Mouse (Mus musculus) heart, postnatal 4 days (tissue): Measurements from ENCODE around the gene Slc26a6. TPM values are rescaled to one million over a fixed set of nuclear protein-coding genes. Genes with fewer than 3 reads are reported as not detected.

Experiments
- DNase-seq: peaks from one replicate; pipeline ENCODE4 v3.0.0; 2021
- total RNA-seq, 2 experiments: library from RNA; stranded (reverse); gene quantifications; 2 replicates each; pipeline ENCODE4 v1.2.3; 2021

Slc26a6 gene
- total RNA-seq, 2 experiments from 2014 or later, result 8.4 to 10.1 TPM

GRCm38 (mm10) chr9:108847374-108847773 is 5.7 kb upstream of the Slc26a6 start:
- no peak for DNase-seq

DNA sequence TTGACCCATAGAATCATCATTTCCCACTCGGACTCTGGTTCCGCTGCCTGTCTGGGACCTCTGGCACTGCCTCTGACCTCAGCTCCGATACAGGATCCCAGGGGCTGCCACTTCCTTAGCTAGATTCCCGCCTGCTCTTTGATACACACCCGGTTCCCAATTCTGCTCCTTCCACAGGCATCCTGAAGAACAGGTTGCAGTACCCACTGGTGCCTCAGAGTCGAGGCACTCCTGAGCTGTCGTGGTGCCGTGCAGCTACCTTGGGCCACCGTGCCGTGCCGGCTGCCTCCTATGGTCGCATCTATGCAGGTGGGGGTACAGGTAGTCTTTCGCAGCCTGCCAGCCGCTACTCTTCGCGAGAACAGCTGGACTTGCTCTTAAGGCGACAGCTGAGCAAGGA is 4.7 kb upstream of the Slc26a6 start:
- DNase-seq, result no peak

- DNase-seq, result peak; percentile 93
These were observed 655 bp downstream of the Slc26a6 start for GRCm38 (mm10) chr9:108853635-108854240.

DNA sequence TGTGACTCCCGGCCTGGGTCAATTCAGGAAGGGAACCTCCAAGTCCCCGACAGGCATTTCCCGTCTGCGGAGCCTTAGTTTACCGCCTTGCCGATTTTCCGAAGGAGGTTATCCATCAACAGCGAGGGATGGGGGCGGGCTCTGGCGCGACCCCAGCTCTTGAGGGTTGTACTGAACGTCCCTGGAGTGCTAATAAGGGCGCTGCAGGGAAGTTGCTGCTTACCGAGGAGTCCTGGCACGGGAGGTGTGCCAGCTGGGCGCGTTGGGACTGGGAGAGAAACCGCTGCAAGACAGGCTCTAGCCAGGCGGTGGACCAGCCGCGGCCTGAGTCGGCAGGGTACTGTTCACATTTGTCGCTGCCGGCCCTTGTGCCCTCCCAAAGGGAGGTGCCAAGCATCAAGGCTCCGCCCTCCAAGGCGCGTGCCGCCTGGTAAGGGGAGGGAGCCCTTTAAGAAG is 1.2 kb downstream of the Slc26a6 start:
- peak; percentile 84 for DNase-seq

GRCm38 (mm10) chr9:108855335-108855734 is 2.3 kb downstream of the Slc26a6 start:
- peak; percentile 39 for DNase-seq

DNA sequence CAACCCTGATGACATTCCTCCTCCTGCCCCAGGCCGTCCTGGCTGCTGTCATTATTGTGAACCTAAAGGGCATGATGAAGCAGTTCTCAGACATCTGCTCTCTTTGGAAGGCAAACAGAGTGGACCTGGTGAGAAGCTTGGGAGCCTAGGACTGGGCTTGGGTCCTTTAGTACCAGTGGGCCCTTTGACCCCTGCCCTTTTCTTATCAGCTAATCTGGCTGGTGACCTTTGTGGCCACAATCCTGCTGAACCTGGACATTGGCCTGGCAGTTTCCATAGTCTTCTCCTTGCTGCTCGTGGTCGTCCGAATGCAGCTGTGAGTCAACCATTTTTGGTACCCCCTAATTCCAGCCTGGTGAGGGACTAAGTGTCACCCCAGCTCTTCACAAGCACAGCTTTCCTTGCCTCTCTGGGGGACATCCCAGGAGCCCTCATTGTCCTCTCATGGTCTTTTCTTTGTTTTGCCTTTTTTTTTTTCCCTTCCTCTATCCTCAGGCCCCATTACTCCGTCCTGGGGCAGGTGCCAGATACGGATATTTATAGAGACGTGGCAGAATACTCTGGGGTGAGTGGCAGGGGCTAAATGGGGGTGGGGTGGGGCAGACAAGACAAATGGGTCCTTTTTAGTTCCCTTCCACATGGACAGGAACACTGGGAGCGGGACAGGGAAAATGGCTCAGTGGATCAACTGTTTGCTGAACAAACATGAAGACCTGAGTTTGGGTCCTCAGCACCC is 5.9 kb downstream of the Slc26a6 start:
- DNase-seq, result peak; percentile 48

DNA sequence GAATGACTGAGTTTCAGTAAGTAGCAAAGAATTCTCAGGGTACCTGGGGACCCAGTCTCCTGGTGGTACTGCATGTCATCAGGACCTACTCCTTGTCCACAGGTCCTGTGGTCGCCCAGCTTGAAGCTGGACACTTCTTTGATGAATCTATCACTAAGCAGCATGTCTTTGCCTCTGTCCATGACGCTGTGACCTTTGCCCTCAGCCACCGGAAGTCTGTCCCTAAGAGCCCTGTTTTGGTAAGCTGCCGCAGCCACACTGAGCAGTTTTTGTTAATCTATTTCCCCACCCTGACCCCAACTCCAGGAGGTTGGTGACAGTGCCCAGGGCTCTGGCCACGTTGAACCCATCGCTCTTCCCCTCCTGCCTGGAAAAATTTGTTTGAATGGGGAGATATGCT is 59.2 kb downstream of the Slc26a6 start:
- no peak for DNase-seq

DNA sequence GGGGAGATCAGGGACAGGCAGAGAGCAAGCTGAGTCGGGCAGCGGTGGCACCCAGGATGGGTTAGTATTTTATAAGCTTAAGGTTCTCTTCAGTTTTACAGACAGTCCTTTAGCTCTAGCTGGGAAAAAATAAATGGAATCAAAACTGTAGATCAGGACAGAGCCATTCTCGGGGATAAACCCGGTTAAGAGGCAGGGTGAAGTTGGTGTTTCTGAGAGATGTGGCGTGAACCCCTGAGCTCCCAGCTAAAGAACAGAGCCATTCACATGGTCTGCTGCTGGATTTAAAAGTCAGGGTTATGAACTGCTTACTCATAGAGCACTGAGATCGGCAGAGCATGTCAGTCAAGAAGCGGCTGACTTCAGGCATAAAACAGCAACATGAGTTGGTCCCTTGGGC is 60.1 kb downstream of the Slc26a6 start:
- DNase-seq, result no peak

- no peak for DNase-seq
These were observed 60.5 kb downstream of the Slc26a6 start for GRCm38 (mm10) chr9:108913621-108914020.

DNA sequence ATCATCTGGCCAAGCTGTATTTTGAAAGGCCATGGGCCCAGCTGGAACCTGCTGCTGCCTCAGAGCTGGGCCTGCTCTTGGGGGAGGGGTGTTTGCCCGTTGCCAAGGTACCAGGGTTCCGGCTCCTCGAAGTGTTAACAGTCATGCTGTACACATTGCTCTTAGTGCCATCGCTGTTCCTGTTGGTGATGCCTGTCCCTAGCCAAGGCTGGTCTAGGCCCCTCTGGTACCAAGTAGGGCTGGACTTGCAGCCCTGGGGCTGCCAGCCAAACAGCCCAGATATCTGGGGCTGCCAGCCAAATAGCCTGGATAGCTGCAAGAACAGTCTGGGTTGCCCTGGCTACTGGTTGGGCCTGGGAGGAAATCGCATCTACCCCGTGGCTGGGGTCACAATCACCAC is 61.4 kb downstream of the Slc26a6 start, which contains the start of gene Tmem89:
Gene Tmem89 (plus strand): TSS at position 129 of the 400 bp plus-strand sequence.
- peak; percentile 48 for DNase-seq

GRCm38 (mm10) chr9:108925897-108926296 is 72.8 kb downstream of the Slc26a6 start:
- DNase-seq, result no peak

GRCm38 (mm10) chr9:108928424-108928823 is 75.3 kb downstream of the Slc26a6 start:
- no peak for DNase-seq

DNA sequence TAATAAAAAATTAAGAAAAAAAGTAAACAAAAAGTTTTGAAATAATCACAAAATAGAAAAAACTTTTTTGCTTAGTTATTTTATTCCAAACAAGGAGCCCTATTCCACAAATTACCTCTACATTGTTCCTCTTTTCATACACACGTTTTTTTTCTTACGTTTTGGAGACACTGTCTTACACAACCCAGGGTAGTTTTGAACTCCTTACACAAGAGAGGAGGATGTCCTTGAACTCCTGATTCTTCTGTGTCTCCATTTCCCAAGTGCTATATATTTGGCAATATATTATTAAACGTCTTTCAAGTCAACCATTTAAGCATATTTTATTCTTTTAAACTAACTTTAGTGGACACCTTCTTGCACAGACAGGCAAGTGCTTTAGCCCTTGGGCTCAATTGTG is 82.9 kb downstream of the Slc26a6 start:
- no peak for DNase-seq

DNA sequence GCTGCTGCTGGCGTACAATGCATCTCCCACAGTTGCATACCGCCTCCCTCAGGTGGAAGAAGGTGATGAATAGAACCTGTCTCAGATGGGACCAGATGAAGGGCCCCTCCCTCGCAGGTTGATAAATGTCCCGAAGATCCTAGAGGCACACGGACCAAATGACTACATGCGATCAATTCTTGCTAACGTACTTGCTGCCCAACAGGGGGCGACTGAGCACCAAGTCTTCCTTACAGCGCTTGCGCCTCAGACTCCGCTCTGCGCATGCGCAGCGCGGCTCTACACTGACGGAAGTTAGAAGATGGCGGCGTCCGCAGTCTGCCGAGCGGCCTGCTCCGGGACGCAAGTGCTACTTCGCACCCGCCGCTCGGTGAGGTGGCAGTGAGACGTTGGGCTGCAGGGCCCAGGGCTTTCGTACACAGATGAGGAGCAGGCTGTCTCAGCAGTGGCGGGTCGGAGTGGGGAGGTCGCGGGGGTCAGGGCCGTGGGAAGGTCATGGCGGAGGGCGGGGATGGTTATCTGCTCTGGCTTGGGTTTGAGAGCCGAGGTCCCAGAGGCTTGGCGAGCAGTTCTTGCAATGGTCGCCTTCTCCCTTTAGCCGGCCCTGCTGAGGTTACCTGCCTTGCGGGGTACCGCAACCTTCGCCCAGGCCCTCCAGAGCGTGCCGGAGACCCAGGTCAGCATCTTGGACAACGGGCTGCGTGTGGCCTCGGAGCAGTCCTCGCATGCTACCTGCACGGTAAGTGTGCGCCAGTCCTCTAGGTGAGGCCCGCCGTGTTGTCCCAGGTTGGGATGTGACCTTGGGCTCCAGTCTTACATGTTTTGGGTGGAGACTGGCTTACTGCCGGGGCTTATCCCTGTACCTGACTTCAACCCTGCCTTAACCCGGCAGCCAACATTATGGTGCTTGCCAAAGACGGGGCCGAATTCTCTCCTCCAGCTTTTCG is 83.6 kb downstream of the Slc26a6 start, which contains the start of gene Uqcrc1:
Gene Uqcrc1 (plus strand): TSS at position 216 of the 947 bp plus-strand sequence.
- DNase-seq, result peak; percentile 97

DNA sequence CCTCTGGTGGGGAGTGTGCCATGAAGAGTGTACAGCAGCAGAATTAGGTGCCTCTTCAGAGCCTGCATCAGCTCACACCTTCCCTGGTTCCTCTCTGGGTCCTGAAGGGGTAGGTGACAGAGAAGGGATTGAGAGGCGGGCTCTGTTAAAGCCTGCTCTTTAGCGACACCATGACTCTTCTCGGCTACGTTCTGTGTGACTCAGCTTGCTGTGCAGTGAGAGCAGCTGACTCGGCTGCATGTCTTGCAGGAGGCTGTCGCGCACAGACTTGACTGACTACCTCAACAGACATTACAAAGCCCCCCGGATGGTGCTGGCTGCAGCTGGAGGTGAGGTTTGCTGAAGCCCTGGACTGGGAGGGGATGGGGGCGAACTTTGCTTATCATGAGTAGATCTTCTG is 92.0 kb downstream of the Slc26a6 start:
- no peak for DNase-seq

DNA sequence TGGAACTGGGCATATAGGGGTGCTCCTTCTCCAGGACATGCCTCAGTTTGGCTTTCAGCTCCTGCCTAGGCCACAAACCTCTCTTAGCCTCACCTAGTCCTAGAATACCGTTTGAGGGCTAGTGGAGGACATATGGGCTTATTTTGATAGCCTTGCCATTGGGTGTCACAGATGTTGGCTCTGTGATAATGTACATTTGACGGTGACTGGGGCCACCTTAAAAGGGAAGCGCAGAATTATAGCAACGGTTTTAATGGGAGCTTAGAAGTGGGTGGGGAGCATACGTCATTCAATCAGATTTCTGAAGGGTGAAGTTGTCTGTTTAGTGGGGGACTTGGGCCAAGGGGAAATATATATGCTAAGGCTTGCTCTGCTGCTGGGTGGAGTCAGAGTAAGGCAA is 92.5 kb downstream of the Slc26a6 start:
- DNase-seq, result no peak

GRCm38 (mm10) chr9:108949231-108949966 is 96.3 kb downstream of the Slc26a6 start:
- DNase-seq, result peak; percentile 73

DNA sequence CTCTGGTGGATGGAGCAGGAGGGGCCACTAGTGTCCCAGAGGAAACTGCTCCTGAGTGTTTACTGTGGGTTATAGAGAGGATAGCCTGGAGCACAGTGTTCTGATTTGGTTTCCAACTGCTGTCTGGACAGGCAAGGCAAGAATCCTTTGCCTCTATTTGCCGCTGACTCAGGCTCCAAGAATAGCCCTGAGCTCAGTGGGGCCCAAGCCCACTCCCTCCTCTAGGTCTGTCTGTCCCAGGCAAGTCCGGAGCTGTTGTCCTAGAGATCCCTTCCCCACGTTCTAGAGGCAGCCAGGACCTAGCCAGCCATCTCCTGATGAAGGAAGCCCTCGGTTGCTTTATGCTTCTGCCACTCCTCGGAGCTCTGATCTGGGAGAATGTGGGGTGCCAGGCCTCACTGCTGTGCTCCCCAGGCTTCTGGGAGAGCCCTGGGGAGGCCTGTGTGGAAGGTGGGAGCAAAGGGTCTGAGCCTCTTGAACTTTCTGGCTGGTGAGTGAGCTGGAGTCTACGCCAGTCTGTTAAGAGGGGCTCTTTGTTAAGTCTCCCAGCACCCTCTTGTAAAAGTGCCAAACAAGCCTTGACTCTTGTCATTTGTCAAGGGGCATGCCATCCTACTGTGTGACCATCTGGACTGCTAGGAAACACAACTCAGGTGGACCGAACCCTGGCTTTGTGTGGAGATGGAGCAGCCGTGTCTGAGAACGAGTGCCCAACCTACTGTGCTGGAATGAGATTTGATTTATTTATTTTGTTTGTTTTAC is 97.1 kb downstream of the Slc26a6 start:
- peak; percentile 48 for DNase-seq

- DNase-seq, result no peak
These were observed 100.1 kb downstream of the Slc26a6 start, which contains the start of gene Col7a1 for GRCm38 (mm10) chr9:108953081-108953636. Col7a1 (plus strand) TSS chr9:108953586.

GRCm38 (mm10) chr9:108955241-108955640 is 102.2 kb downstream of the Slc26a6 start:
- no peak for DNase-seq

- DNase-seq, result no peak
These were observed 102.8 kb downstream of the Slc26a6 start for GRCm38 (mm10) chr9:108955846-108956245.
